Mouse (Mus musculus) ovary, postnatal 14 days (tissue): ENCODE results near the gene Irf5.
"Not testable (repeated sequence)": the region's sequence is repeated elsewhere in the genome, so short reads cannot be mapped to it uniquely, and the experiment has no call there.

Source experiments
- DNase-seq: peaks from one replicate; pipeline ENCODE4 v3.0.0; 2022; ENCODE audit warnings: low spot score

Irf5 gene

GRCm38 (mm10) chr6:29527361-29528164 is 1.1 kb downstream of the Irf5 start:
- no peak for DNase-seq

- no peak for DNase-seq
Measured at GRCm38 (mm10) chr6:29528165-29528505, 1.7 kb downstream of the Irf5 start.

GRCm38 (mm10) chr6:29528561-29529443 is 2.4 kb downstream of the Irf5 start:
- DNase-seq: no peak

- DNase-seq: no peak
Measured at GRCm38 (mm10) chr6:29529444-29529820, 3.0 kb downstream of the Irf5 start.

GRCm38 (mm10) chr6:29530050-29530449 is 3.6 kb downstream of the Irf5 start:
- no peak for DNase-seq

GRCm38 (mm10) chr6:29535316-29535715 is 8.9 kb downstream of the Irf5 start:
- peak; percentile 68 for DNase-seq

- no peak for DNase-seq
Measured at GRCm38 (mm10) chr6:29536651-29537193, 10.3 kb downstream of the Irf5 start.

GRCm38 (mm10) chr6:29537221-29537620 is 10.8 kb downstream of the Irf5 start:
- DNase-seq: no peak

- no peak for DNase-seq
Measured at GRCm38 (mm10) chr6:29539502-29539901, 13.1 kb downstream of the Irf5 start.

GRCm38 (mm10) chr6:29540223-29540622 is 13.8 kb downstream of the Irf5 start:
- DNase-seq: no peak

- no peak for DNase-seq
Measured at GRCm38 (mm10) chr6:29540956-29541355, 14.5 kb downstream of the Irf5 start.

- DNase-seq: no peak
Measured at GRCm38 (mm10) chr6:29545611-29546010, 19.2 kb downstream of the Irf5 start.

- no peak for DNase-seq
Measured at GRCm38 (mm10) chr6:29547582-29547981, 21.2 kb downstream of the Irf5 start.

- no peak for DNase-seq
Measured at GRCm38 (mm10) chr6:29548086-29548485, 21.7 kb downstream of the Irf5 start.

GRCm38 (mm10) chr6:29552526-29552925 is 26.1 kb downstream of the Irf5 start:
- DNase-seq: no peak

GRCm38 (mm10) chr6:29557112-29557511 is 30.7 kb downstream of the Irf5 start:
- no peak for DNase-seq

- DNase-seq: not testable (repeated sequence)
Measured at GRCm38 (mm10) chr6:29576388-29576787, 50.0 kb downstream of the Irf5 start.

- DNase-seq: no peak
Measured at GRCm38 (mm10) chr6:29580770-29581169, 54.3 kb downstream of the Irf5 start.

GRCm38 (mm10) chr6:29581202-29581601 is 54.8 kb downstream of the Irf5 start:
- DNase-seq: no peak
